Mouse (Mus musculus) myocyte (in vitro differentiated cells): ENCODE results near the gene Btrc.

Source experiments
- MAX ChIP-seq: IDR thresholded peaks from one replicate; pipeline ENCODE4 v1.6.1; 2011; ENCODE audit warnings: low read depth, mild to moderate bottlenecking, control low read depth
- MYOG ChIP-seq, 3 experiments: IDR thresholded peaks; one replicate each; pipeline ENCODE4 v1.6.1; 2011; ENCODE audit warnings: control low read depth in 2 of 3, low read depth in 2 of 3, mild to moderate bottlenecking in 2 of 3; ENCODE audit not compliant: insufficient read length in 2 of 3, control insufficient read depth in 1 of 3, insufficient read depth in 1 of 3
- POLR2A ChIP-seq: IDR thresholded peaks from one replicate; pipeline ENCODE4 v1.6.1; 2011; ENCODE audit warnings: low read depth, mild to moderate bottlenecking, control low read depth, moderate library complexity; ENCODE audit not compliant: insufficient read length
- POLR2AphosphoS2 ChIP-seq: IDR thresholded peaks from one replicate; pipeline ENCODE4 v1.6.1; 2011; ENCODE audit warnings: low read depth, control low read depth; ENCODE audit not compliant: insufficient read length
- TCF12 ChIP-seq: IDR thresholded peaks from one replicate; pipeline ENCODE4 v1.6.1; 2011; ENCODE audit warnings: mild to moderate bottlenecking, control low read depth; ENCODE audit not compliant: poor library complexity, insufficient read depth, severe bottlenecking
- USF1 ChIP-seq: IDR thresholded peaks from one replicate; pipeline ENCODE4 v1.6.1; 2011; ENCODE audit warnings: low read depth, mild to moderate bottlenecking, control low read depth, moderate library complexity

- TF ChIP-seq TCF12 (no peak), USF1 (no peak), POLR2A (no peak), POLR2AphosphoS2 (no peak), MYOG (IDR thresholded peaks at IDR 0.05; ENCODE audit: control insufficient read depth in 1 of 3, insufficient read depth in 1 of 3, insufficient read length in 2 of 3, low read depth in 2 of 3) (no peak), MAX (no peak)
Measured at GRCm38 (mm10) chr19:45338182-45338581, 25.4 kb upstream of the Btrc start.
